Mouse (Mus musculus): ENCODE data around the gene Muc16. TPM values are rescaled to one million over a fixed set of nuclear protein-coding genes. Genes with fewer than 3 reads are reported as not detected.

Muc16 gene
- not detected in 2 replicates for polyA plus RNA-seq (2016; fragmentation: Nextera tagmentation; extraction: Ambion mirVana)

DNA sequence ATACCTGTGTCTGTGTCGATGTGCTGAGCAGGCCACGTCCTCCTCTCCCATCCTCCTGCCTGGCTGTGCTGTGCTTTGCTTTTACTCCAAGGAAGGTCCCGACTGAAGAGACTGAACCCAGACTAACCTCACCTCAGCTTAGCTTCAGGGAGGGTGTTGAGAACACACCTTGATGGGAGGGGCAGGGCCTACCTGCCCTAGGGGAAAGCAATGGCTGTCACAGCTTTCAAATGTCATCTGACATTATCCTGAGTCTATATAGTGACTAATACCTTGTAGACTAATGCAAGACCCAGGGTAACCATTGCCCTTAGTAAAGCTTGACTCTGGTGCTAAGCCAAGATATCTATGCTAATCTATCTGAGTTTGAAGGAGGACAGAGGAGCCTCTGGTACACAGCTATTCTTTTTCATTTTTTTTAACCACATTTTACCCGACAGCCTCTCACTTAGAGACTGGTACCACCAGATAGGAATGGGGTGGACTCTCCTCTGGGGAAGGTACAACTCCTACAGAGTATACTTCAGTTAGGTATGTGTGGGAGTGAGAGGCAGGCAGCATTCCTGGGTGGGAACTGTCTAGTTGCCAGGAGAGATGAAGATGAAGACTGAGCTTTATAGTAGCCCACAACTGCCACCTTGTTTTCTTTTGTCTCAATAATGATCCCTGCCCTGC, at the start of gene Muc16:
TSS of gene Muc16 (minus strand) at position 51 of the 675 bp plus-strand sequence.
- Histone ChIP-seq H3K36me3 (replicated peaks) (no peaks in the 10 kb centered on the region), H3K4me1 (no peaks in the 10 kb centered on the region), H3K27me3 (no peaks in the 10 kb centered on the region), H3K4me3 (replicated peaks) (no peak within 1 kb of the TSS), H3K9me3 (no peaks in the 10 kb centered on the region), H3K9ac (no peak within 1 kb of the TSS), H3K27ac (no peak within 1 kb of the TSS), H3K4me2 (no peak within 1 kb of the TSS)
- WGBS, result 82% methylated on average over 4 of the region's 4 CpGs
- ATAC-seq (ENCODE audit: low FRiP score), result no peak

DNA sequence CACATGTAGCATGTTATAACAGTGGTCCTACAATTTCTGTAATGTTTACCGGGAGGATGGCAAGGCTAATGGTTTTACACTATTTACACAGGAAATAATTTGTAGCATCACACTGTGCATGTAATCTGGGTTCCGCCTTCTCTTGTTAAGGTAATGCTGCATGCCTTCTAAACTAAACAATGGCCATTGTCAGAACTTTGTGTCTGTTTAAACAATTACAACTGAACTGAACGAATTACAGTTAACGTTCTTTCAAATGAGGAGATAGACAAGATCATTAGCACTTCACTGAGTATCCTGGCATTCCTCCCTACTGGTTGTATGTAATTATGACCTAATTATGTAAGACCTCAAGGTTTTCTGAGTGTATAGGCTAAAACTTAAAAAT, 48.4 kb upstream of the Muc16 start:
- no peak for ATAC-seq (ENCODE audit: low FRiP score)
- Histone ChIP-seq H3K36me3 (replicated peaks) (no peaks in the 10 kb centered on the region), H3K27me3 (no peaks in the 10 kb centered on the region), H3K9me3 (no peaks in the 10 kb centered on the region), H3K4me1 (peaks cover 13% of the 10 kb centered on the region), H3K4me3 (replicated peaks) (no peak overlapping the region), H3K27ac (no peak overlapping the region), H3K9ac (no peak overlapping the region), H3K4me2 (no peak overlapping the region)
- 38% methylated on average over 4 of the region's 4 CpGs for WGBS

DNA sequence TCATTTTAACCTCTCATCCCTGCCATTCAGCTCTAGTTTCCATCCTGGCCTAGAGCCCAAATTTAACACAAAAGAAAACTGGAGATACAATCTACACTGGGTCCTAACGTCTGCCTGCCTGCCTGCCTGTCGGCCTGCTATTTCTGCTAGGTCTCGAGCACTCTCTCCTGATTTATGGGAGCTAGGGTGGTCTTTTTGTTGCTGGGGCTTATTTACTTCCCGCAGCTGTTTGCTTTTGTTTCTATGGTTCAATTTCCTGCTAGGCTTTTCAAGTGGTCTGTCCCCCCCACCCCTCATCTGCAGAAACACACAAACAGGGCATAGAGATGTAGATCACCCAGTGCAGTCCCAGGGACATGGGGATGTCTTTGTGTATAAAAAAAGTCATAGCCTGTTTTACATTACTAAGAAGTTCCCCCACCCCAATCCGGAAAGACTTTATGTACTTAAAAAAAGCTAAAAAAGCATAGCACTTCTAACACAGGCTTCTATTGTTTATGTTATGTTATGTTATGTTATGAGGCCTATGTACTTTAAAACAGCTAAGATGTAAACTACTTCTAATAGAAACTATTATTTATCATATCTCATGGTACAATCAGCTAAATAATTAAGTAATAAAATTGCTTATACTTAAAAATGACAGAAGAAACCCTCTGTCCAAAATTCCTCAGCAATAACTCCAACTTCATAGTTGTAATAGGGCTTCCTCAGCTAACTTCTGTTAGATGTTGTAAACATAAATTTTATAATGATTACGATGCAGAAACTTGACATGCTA, 47.8 kb upstream of the Muc16 start:
- no peak overlapping the region for H3K4me3 ChIP-seq (replicated peaks)
- no peaks in the 10 kb centered on the region for H3K36me3 ChIP-seq (replicated peaks)
- H3K27me3 ChIP-seq, result no peaks in the 10 kb centered on the region
- no peak overlapping the region for H3K9ac ChIP-seq
- peaks cover 13% of the 10 kb centered on the region for H3K4me1 ChIP-seq
- H3K27ac ChIP-seq, result 0 out of 2 replicates have a peak overlapping the region, but pooled peaks have one; percentile 2
- peak; percentile 81 for ATAC-seq (ENCODE audit: low FRiP score)
- H3K9me3 ChIP-seq, result no peaks in the 10 kb centered on the region
- H3K4me2 ChIP-seq, result no peak overlapping the region
- WGBS, result 19% methylated on average over 6 of the region's 6 CpGs

DNA sequence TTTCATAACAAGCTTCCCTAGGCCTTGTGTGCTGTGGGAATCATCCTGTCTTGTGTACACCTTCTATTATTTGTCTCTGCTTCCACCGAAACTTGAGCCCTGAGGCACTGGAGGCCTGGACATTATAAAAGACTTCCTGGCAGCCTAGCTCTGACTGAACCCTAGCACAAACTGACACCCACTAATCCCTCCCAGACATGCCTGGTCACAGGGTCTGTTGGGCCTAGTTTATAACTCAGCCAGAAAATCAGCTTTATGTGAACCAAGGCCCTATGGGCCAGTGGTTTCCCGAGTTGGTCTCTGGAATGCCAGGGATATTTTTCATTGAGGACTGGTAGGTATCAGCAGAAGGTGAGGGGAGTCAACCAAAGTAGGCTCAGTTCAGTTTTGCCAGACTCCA, 46.7 kb upstream of the Muc16 start:
- H3K27me3 ChIP-seq, result no peaks in the 10 kb centered on the region
- H3K9me3 ChIP-seq, result no peaks in the 10 kb centered on the region
- 26% methylated on average over 2 of the region's 2 CpGs for WGBS
- H3K9ac ChIP-seq, result no peak overlapping the region
- H3K27ac ChIP-seq, result no peak overlapping the region
- no peak overlapping the region for H3K4me2 ChIP-seq
- H3K36me3 ChIP-seq (replicated peaks), result no peaks in the 10 kb centered on the region
- ATAC-seq (ENCODE audit: low FRiP score), result no peak
- H3K4me3 ChIP-seq (replicated peaks), result no peak overlapping the region
- H3K4me1 ChIP-seq, result peaks cover 13% of the 10 kb centered on the region

DNA sequence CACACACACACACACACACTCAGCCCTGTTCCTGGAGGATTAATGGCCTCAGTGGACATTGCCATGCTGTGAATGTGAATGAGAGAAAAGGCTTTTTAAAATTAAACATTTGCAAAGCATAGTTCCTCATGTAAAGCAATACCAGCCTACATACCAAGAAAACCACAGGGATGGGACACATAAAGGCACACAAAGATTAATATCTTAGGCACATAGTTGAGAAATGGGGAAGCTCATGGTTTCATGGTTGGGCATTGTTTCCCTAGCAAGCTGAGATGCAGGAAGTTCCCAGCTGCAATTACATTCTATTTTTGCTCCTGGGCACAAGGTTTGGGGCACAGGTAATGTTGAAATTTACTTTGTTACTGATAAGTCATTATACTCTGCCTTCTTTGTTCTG, 31.3 kb upstream of the Muc16 start:
- no peaks in the 10 kb centered on the region for H3K4me1 ChIP-seq
- H3K27ac ChIP-seq, result no peak overlapping the region
- no peak overlapping the region for H3K4me2 ChIP-seq
- no peak overlapping the region for H3K4me3 ChIP-seq (replicated peaks)
- no peak for ATAC-seq (ENCODE audit: low FRiP score)
- H3K27me3 ChIP-seq, result no peaks in the 10 kb centered on the region
- H3K9me3 ChIP-seq, result no peaks in the 10 kb centered on the region
- no peaks in the 10 kb centered on the region for H3K36me3 ChIP-seq (replicated peaks)
- no peak overlapping the region for H3K9ac ChIP-seq

GRCm38 (mm10) chr9:18598366-18598765, 76.0 kb downstream of the Muc16 start:
- Histone ChIP-seq H3K4me1 (no peaks in the 10 kb centered on the region), H3K27me3 (no peaks in the 10 kb centered on the region), H3K4me3 (replicated peaks) (no peak overlapping the region), H3K4me2 (no peak overlapping the region), H3K9me3 (no peaks in the 10 kb centered on the region), H3K27ac (no peak overlapping the region), H3K36me3 (replicated peaks) (no peaks in the 10 kb centered on the region), H3K9ac (no peak overlapping the region)
- WGBS, result 43% methylated on average over 2 of the region's 2 CpGs
- no peak for ATAC-seq (ENCODE audit: low FRiP score)

DNA sequence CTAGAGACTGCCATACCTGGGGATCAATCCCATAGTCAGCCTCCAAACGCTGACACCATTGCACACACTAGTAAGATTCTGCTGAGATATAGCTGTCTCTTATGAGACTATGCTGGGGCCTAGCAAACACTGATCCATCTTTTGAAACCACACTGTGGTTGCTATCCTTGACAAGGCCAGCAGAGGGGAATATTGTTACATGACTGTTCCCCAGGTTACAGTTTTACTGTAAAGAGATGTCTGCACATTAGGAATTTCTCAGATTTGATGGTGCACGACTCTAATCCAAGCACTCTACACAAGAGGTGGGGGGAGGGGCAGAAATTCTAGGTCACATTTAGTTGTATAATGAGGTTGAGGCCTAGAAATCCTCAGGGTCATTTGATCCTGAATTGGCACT, 166.2 kb downstream of the Muc16 start:
- 53% methylated on average over 2 of the region's 2 CpGs for WGBS
- Histone ChIP-seq H3K4me2 (no peak overlapping the region), H3K27ac (no peak overlapping the region), H3K9me3 (no peaks in the 10 kb centered on the region), H3K36me3 (replicated peaks) (no peaks in the 10 kb centered on the region), H3K9ac (no peak overlapping the region), H3K4me1 (no peaks in the 10 kb centered on the region), H3K4me3 (replicated peaks) (no peak overlapping the region), H3K27me3 (no peaks in the 10 kb centered on the region)
- no peak for ATAC-seq (ENCODE audit: low FRiP score)

- WGBS, result 76% methylated on average over 3 of the region's 3 CpGs
Observed at GRCm38 (mm10) chr9:18478168-18478567, 196.2 kb downstream of the Muc16 start, which contains the start of the genes Zfp558 and Mbd3l1. Zfp558 (minus strand) TSS chr9:18478268. Mbd3l1 (plus strand) TSS chr9:18478359.

GRCm38 (mm10) chr9:18473324-18474128, 200.8 kb downstream of the Muc16 start:
- peak overlapping the region; percentile 68 for H3K9ac ChIP-seq
- H3K4me3 ChIP-seq (replicated peaks), result peak overlapping the region; percentile 65
- H3K27ac ChIP-seq, result peak overlapping the region; percentile 96
- no peaks in the 10 kb centered on the region for H3K9me3 ChIP-seq
- H3K27me3 ChIP-seq, result 0 out of 2 replicates have a peak, but pooled peaks cover 2% of the 10 kb centered on the region
- WGBS, result 4% methylated on average over 39 of the region's 39 CpGs
- no peaks in the 10 kb centered on the region; the same call in 1 of the 2 replicates for H3K4me1 ChIP-seq
- 0 out of 2 replicates have a peak, but pooled peaks cover 2% of the 10 kb centered on the region for H3K36me3 ChIP-seq (replicated peaks)
- ATAC-seq (ENCODE audit: low FRiP score), result peak; percentile 97
- peak overlapping the region; percentile 70 for H3K4me2 ChIP-seq

More at GRCm38 (mm10) chr9:18478168-18478567, 196.2 kb downstream of the Muc16 start, which contains the start of the genes Zfp558 and Mbd3l1:
- Histone ChIP-seq H3K4me3 (replicated peaks) (no peak within 1 kb of the TSS), H3K36me3 (replicated peaks) (no peaks in the 10 kb centered on the region), H3K4me2 (no peak within 1 kb of the TSS), H3K9ac (no peak within 1 kb of the TSS), H3K27ac (no peak within 1 kb of the TSS), H3K4me1 (no peaks in the 10 kb centered on the region; the same call in 1 of the 2 replicates), H3K27me3 (0 out of 2 replicates have a peak, but pooled peaks cover 2% of the 10 kb centered on the region), H3K9me3 (no peaks in the 10 kb centered on the region)
- ATAC-seq (ENCODE audit: low FRiP score), result no peak

GRCm38 (mm10) chr9:18468005-18468404, 206.3 kb downstream of the Muc16 start:
- no peak overlapping the region for H3K4me2 ChIP-seq
- H3K27ac ChIP-seq, result no peak overlapping the region
- no peak overlapping the region for H3K4me3 ChIP-seq (replicated peaks)
- no peaks in the 10 kb centered on the region for H3K27me3 ChIP-seq
- no peak for ATAC-seq (ENCODE audit: low FRiP score)
- H3K36me3 ChIP-seq (replicated peaks), result peaks cover 34% of the 10 kb centered on the region
- no peak overlapping the region for H3K9ac ChIP-seq
- H3K4me1 ChIP-seq, result peaks cover 5% of the 10 kb centered on the region; the same call in 1 of the 2 replicates
- WGBS, result 88% methylated on average over 3 of the region's 3 CpGs
- H3K9me3 ChIP-seq, result no peaks in the 10 kb centered on the region

DNA sequence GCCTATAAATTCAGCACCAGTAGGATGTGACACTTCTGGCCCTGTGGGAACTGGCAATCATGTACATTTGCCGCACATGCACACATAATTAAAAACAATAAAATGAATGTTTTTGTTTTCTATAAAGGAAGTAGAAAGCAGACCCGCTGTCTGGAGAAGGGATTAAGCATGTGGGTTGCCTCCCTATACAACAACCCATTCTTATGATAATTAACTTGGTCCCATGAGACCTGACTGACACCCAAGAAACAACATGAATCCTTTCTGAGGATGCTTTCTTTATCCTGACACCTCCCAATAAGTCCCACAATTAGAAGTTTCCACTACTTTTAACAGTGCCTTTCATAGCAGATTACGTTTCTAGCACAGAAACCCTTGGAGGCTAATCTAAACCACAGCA, 207.0 kb downstream of the Muc16 start:
- no peak for ATAC-seq (ENCODE audit: low FRiP score)
- peaks cover 37% of the 10 kb centered on the region for H3K36me3 ChIP-seq (replicated peaks)
- no peak overlapping the region for H3K27ac ChIP-seq
- 16% methylated on average over 3 of the region's 3 CpGs for WGBS
- H3K27me3 ChIP-seq, result no peaks in the 10 kb centered on the region
- no peak overlapping the region for H3K9ac ChIP-seq
- peaks cover 5% of the 10 kb centered on the region; the same call in 1 of the 2 replicates for H3K4me1 ChIP-seq
- no peaks in the 10 kb centered on the region for H3K9me3 ChIP-seq
- H3K4me2 ChIP-seq, result no peak overlapping the region
- no peak overlapping the region for H3K4me3 ChIP-seq (replicated peaks)

GRCm38 (mm10) chr9:18456520-18456919, 217.8 kb downstream of the Muc16 start:
- Histone ChIP-seq H3K9ac (no peak overlapping the region), H3K27me3 (no peaks in the 10 kb centered on the region), H3K9me3 (peaks cover 5% of the 10 kb centered on the region; the same call in 1 of the 2 replicates), H3K4me1 (no peaks in the 10 kb centered on the region), H3K4me3 (replicated peaks) (no peak overlapping the region), H3K27ac (no peak overlapping the region), H3K4me2 (no peak overlapping the region), H3K36me3 (replicated peaks) (peaks cover 49% of the 10 kb centered on the region)
- WGBS, result 78% methylated on average over 4 of the region's 4 CpGs
- ATAC-seq (ENCODE audit: low FRiP score), result no peak
